Mouse (Mus musculus) small intestine, adult 2 months (tissue): Measurements from ENCODE around the gene Pkp4. TPM values are rescaled to one million over a fixed set of nuclear protein-coding genes. Genes with fewer than 3 reads are reported as not detected.
A peak's percentile ranks its signal among the peaks of the same experiment; 100 is the strongest.

Experiments used
- H3K27ac ChIP-seq: fragments of 200-500 bp; 2 replicates; pipeline ENCODE4 v1.5.1; 2012; ENCODE audit warnings: low read depth, low read length, control low read depth, inconsistent platforms; ENCODE audit not compliant: insufficient read depth
- H3K27me3 ChIP-seq: fragments of 200-500 bp; 2 replicates; pipeline ENCODE4 v1.6.1; 2012; ENCODE audit warnings: mild to moderate bottlenecking, moderate library complexity, low read length, inconsistent platforms; ENCODE audit not compliant: control insufficient read depth, insufficient read depth
- H3K36me3 ChIP-seq: fragments of 200-500 bp; 2 replicates; pipeline ENCODE4 v1.6.1; 2012; ENCODE audit warnings: mild to moderate bottlenecking, low read length, control low read depth, inconsistent platforms; ENCODE audit not compliant: control insufficient read depth, insufficient read depth
- H3K4me1 ChIP-seq: fragments of 200-500 bp; 2 replicates; pipeline ENCODE4 v1.6.1; 2012; ENCODE audit warnings: low read length, inconsistent platforms, mixed read lengths; ENCODE audit not compliant: control insufficient read depth, insufficient read depth, insufficient read length
- H3K4me3 ChIP-seq: fragments of 200-500 bp; 2 replicates; pipeline ENCODE4 v1.5.1; 2012; ENCODE audit warnings: low read depth, mild to moderate bottlenecking, control low read depth, inconsistent platforms, low read length, moderate library complexity
- CTCF ChIP-seq: fragments of 200-500 bp; IDR thresholded peaks from 2 replicates; pipeline ENCODE4 v1.5.1; 2012; ENCODE audit warnings: low read depth, mild to moderate bottlenecking, control low read depth, inconsistent platforms, low read length, moderate library complexity, mixed read lengths; ENCODE audit not compliant: insufficient replicate concordance, insufficient read length; ENCODE audit errors: extremely low read depth
- POLR2A ChIP-seq: fragments of 200-500 bp; IDR thresholded peaks from 2 replicates; pipeline ENCODE4 v1.6.1; 2012; ENCODE audit warnings: low read depth, mild to moderate bottlenecking, control low read depth, inconsistent platforms, low read length, moderate library complexity
- WGBS: fragments of 180-500 bp; shearing (Covaris S2); methylation state at CpG from one replicate; pipeline ENCODE4 v1.1.7; 2018; 5-methylcytosine and 5-hydroxymethylcytosine counted together
- polyA plus RNA-seq: library from polyadenylated mRNA; depleted of rRNA; stranded (reverse); fragments of >200 nt; gene quantifications from 2 replicates; pipeline ENCODE4 v1.2.3, GENCODE M21; 2012; rRNA removed

Gene Pkp4
- polyA plus RNA-seq, 1 experiment = 77.4 TPM

DNA sequence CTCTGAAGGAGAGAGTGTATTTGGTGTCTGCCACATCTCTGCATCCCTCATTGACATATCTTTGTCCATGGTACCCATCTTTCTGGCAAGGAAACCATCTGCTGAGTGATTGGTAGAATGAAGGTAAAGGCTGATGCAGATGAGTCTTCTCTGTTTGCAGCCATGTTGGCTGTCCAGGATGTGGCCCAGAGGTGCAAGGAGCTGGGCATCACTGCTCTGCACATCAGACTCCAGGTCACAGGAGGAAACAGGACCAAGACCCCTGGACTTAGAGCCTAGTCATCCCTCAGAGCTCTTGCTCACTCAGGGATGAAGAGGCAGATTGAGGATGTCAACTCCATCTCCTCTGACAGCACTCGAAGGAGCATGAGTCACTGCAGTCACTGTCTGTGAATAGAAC, 235.9 kb downstream of the Pkp4 start:
- Histone ChIP-seq H3K36me3 (no peaks in the 10 kb centered on the region), H3K4me3 (no peak overlapping the region), H3K27me3 (no peaks in the 10 kb centered on the region), H3K4me1 (no peaks in the 10 kb centered on the region), H3K27ac (no peak overlapping the region)
- 87% methylated on average over 1 of the region's 1 CpGs for WGBS
- TF ChIP-seq POLR2A = no peak
- TF ChIP-seq CTCF = no peak

DNA sequence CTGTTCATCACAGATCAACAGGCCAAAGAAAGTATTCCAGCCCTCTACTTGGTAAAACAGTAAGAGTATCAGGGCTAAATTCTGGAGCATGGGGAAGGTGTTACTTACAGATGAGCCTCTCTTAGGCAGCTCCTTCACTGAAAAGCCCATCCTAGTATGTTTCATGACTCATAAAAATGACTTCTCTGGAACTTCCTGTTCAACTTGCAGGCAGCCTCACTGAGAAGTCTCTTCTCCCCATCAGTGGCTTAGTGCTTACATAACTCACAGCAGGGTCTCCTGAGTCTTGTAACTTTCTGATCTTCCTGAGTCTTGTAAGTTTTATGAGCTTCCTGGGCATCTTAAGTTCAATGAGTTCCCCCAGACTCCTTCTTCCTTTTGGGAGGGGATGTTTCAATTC, 236.9 kb downstream of the Pkp4 start:
- H3K4me1 ChIP-seq = no peaks in the 10 kb centered on the region
- no peak overlapping the region for H3K4me3 ChIP-seq
- H3K27me3 ChIP-seq = no peaks in the 10 kb centered on the region
- no peak overlapping the region for H3K27ac ChIP-seq
- TF ChIP-seq POLR2A = no peak
- TF ChIP-seq CTCF = no peak
- H3K36me3 ChIP-seq = no peaks in the 10 kb centered on the region

DNA sequence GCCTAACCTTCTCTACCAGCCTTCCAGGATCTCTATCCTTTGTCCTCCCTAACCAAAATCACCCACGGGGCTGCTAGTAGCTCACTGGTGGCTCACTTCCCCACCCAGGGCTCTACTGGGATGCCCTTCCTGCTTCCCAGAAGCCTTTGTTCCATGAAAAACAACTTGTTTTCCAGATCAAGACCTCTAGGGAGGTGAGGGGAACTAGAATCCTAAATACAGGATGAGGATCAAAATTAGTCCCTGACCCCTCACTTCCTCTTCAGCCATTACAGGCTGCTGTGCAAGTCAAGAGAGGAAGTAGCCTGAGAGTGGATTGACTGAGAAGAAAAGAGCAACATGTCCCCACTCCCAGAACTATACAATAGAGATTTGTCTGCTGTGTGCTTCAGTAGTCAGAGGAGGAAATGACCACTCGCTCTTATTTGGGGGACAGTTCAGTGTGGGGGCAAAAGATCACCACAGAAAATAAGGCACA, 240.3 kb downstream of the Pkp4 start:
- Histone ChIP-seq H3K36me3 (no peaks in the 10 kb centered on the region), H3K27ac (peak overlapping the region; percentile 37), H3K4me3 (no peak overlapping the region), H3K27me3 (no peaks in the 10 kb centered on the region), H3K4me1 (no peaks in the 10 kb centered on the region)
- TF ChIP-seq POLR2A (no peak), CTCF (no peak)
- WGBS = 56% methylated on average over 2 of the region's 2 CpGs

DNA sequence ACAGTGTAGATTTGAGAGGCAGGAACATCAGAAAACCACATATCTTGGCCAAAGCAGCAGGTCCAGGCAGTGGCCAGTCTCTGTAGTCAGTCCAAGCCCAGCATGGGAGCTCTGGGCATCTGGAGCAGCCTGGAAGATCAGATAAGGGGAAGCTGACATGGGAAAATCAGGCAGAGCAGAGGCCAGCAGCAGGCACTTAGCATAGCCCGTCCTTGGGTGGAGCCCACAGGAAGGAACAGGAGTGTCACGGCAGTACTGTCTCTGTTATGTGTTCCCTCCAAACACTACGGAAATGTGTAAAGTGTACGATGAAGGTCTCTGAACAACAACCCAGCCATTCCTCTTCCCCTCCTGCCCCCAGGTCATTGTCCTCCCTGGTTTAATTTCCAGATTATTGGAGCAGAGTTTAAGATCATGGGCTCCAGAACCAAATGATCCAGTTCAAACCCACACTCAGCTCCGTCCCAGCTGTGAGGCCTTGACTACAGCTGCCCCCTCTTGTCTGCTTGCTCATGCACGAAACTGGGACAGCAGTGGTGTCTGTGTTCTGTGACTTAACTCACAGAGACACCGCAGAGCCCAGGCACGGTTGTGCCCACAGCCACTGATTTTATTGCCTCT, 241.3 kb downstream of the Pkp4 start:
- Histone ChIP-seq H3K36me3 (no peaks in the 10 kb centered on the region), H3K27me3 (no peaks in the 10 kb centered on the region), H3K4me3 (no peak overlapping the region), H3K27ac (peak overlapping the region; percentile 37), H3K4me1 (no peaks in the 10 kb centered on the region)
- 54% methylated on average over 8 of the region's 8 CpGs for WGBS
- TF ChIP-seq POLR2A (no peak), CTCF (no peak)

DNA sequence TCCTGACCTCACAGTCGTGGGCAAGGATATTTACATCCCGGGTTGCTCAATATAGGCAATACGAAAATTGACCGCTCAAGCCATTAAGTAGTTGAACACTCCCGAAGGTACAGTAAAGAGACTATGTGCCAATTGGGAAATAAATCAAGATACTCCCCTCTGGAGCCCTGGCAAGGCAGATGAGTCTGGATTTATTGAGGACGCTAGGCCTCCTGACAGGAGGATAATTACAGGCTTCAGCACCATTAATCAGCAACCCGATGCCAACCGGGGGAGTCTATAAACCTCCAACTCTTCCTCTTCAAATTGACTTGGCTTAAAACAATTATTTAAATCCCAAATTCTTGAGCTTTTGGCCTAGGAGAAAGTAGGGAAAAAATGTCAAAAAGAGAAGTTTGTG, 243.4 kb downstream of the Pkp4 start:
- TF ChIP-seq POLR2A (no peak), CTCF (no peak)
- WGBS = 87% methylated on average over 8 of the region's 8 CpGs
- no peak overlapping the region for H3K27ac ChIP-seq
- no peaks in the 10 kb centered on the region for H3K4me1 ChIP-seq
- H3K27me3 ChIP-seq = no peaks in the 10 kb centered on the region
- no peak overlapping the region for H3K4me3 ChIP-seq
- H3K36me3 ChIP-seq = no peaks in the 10 kb centered on the region

Other genes starting within 250 kb of the Pkp4 start
- gene Ccdc148, start 167 bp upstream of the Pkp4 start, polyA plus RNA-seq = 0.14 TPM in 1 of 2 replicates, not detected in the other